Mouse (Mus musculus): ENCODE measurements around the gene Rasa3.

Rasa3 gene

DNA sequence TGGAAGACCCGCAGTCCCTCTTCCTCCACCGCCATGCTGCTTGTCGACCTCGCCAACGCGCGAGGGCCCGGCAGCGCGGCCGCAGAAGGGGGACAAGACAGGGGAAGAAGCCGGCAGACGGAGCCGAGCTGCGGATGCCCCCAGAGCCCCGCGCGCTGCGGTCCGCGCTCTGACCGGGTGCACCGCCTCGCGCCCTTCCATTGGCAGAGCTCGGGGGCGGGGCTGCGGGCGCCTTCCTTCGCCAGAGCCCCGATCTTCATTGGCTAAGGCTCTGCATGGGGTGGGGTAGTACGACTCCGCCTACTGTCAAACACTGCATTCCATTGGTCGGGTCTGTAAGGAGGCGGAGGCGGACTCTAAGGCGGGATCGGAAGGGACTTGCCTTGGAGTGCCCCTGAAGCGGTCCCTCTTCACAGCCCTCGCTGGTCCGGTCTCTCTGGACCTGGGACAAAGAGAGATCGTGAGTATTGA lies at the start of gene Rasa3:
Rasa3 (minus strand) TSS at position 191 of the 471 bp plus-strand sequence.
- DNase-seq (ENCODE audit: low read depth, low spot score) = peak; percentile 96

DNA sequence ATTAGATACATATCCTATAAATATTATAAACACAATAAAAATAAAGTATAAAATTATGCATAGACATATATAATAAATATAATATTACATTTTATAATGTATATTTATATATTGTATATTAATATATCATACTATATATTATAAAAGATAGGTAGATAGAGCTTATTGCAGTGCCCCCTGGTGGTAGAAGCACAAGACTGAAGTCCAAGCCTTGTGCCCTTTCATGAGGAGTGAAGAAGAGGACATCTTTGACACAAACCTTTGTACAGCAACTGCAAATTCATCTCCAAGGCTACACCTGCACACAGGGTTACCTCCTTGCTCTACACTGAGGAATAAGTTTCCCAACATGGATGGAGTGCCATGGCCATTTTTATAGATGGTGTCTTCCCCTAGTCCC lies 48.3 kb upstream of the Rasa3 start:
- peak; percentile 58 for DNase-seq (ENCODE audit: low read depth, low spot score)

DNA sequence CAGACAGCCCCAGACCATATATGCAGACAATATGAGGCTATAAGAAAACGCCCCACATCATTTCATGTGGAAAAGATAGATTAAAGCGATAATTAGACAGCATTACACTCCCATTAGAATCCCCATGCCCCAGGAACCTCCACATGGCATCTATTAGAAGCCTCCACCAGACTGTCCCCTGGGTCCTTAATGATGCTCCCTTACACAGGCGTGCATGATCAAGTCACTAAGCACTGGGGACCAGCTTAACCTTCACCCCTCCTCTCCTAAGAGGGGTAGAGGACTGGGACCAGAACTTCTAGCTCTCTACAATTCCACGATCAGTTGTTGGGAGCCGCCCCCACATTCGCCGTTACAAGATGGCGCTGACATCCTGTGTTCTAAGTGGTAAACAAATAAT lies 41.6 kb upstream of the Rasa3 start:
- no peak for DNase-seq (ENCODE audit: low read depth, low spot score)

DNA sequence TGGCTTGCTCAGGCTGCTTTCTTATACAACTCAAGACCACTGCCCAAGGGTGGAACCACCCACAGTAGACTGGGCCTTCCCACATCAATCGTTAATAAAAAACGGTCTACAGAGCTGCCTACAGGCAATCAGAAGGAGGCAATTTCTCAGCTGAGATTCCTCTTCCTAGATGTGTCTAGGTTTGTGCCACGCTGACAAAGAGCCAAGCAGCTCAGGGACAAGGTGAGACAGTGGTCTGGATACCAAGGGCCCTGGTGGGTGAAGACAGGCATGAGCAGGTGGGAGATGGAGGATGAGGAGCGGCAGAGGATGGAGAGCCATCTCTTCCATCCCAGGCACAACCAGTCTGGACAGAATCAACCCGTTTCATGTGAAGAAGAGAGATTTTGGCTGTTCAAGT lies 31.1 kb upstream of the Rasa3 start:
- no peak for DNase-seq (ENCODE audit: low read depth, low spot score)

DNA sequence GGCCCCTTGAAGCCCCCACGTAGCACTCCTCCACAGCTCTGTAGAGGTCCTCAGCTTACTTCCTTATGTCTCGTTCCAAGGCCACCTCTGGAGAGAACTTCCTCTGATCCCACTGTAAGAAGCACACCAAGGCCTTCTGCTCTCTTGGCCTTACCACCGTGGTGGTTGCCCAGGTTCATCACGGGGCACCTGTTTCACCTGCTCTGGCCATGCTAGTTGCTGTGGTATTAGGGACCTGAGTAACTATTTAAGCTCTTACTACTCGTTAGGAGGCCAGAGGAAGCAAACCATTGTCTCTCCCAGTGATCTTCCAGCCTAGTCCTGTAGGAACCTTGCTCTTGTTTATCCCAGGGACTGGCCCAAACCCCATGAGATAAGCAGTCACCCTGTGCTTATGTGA lies 29.5 kb upstream of the Rasa3 start:
- DNase-seq (ENCODE audit: low read depth, low spot score) = no peak

DNA sequence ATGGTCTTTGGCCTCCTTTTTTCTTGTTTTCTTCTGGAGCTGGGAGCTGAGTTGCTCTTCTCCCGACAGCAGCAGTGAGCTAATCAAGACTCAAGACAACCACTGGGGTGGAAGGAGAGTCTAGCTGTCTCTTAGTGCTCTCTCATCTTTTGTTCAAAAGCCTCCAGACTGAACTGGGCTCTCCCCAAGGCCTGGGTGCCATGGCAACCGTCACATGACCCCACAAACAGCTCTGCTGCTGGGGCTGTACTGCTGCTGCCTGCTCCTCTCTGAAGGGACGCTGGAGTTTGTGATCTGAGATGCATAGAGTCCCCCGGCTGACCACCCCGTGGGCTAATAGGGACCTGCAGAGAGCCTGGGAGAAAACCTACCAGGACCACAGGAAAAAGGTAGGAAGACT lies 28.3 kb upstream of the Rasa3 start, which contains the start of gene Cfap97d2:
Cfap97d2 (plus strand) TSS at position 222 of the 400 bp plus-strand sequence.
- DNase-seq (ENCODE audit: low read depth, low spot score) = peak; percentile 81

DNA sequence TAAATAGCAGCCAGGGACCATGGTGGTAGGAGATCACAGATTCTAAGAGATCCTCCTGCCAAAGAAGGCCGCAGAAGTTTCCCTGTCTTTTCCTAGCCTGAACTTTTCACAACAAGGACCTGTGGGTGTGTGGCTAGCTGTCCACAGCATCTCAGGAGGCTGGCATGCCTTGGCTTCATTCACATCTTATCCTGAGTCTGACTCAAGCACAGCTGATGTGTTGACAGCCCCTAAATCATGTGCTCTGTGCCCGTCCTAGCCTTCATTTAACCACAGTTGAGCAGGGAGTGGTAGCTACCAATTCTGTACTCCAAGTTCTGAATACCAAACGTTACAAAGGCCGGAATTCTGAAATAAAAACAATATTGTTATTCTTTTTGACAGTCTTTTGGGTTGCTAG lies 26.9 kb upstream of the Rasa3 start:
- no peak for DNase-seq (ENCODE audit: low read depth, low spot score)

DNA sequence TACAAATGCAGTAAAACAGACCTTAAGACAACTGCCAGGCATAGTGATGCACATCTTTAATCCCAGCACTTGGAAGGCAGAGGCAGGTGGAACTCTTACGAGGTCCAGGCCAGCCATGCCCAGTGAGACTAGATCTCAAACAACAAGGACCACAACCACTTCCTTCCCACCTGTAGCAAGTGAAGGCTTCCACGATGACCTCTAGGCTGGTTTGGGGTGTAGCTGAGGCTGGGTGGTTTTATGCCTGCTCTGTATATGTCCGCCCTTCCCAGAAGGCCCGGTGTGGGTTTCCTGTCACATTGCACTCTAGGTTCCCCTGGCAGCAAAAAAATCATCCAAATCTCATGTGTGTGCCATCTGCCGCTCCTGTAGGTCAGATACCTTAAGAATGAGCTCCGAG lies 26.4 kb upstream of the Rasa3 start:
- peak; percentile 11 for DNase-seq (ENCODE audit: low read depth, low spot score)

DNA sequence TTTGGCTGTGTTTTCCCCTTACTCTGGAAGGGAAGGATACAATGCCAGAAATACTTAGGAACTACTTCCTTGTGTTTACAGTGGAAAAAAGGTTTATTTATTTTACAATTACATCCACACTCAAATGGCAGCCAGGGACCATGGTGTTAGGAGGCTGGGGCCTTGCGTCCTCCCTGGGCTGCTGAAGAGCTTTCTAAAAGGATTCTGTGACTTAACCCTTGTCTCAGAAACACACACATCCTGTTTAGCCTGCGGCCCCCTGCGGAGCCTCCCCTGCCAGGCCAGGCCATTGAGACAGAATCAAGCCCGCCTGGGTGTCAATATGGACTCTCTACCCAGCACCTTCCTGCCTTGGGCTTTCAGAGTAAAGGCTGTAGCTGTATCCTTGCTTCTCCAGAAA lies 25.4 kb upstream of the Rasa3 start:
- DNase-seq (ENCODE audit: low read depth, low spot score) = no peak

DNA sequence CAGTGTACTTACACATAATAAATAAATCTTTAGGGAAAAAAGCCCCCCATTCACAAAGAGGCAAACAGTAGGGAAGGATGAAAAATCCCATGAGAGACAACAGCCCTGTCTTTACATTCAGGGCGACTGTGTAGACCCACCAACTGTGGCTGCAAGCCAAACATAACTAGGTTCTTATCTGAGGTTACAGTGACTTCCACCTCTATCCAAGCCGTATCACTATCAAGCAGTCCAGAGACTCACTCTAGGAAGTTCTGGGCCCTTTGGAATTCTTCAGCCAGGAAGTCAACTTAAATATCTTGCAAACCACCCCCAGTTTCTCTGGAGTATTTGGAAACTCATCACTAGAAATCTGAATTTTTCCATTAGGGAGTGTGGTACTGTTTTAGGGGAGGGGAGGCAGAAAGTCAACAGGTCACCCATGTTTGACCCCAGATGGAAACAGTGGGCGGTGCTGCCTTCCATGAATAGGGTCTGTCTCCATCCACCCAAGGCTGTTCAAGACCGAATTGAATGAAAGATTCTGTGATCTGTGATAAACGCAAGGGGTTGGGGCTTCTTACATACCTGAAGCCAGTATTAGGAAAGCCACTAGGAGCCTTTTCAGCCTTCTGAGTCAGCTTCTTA lies 22.0 kb upstream of the Rasa3 start:
- no peak for DNase-seq (ENCODE audit: low read depth, low spot score)

DNA sequence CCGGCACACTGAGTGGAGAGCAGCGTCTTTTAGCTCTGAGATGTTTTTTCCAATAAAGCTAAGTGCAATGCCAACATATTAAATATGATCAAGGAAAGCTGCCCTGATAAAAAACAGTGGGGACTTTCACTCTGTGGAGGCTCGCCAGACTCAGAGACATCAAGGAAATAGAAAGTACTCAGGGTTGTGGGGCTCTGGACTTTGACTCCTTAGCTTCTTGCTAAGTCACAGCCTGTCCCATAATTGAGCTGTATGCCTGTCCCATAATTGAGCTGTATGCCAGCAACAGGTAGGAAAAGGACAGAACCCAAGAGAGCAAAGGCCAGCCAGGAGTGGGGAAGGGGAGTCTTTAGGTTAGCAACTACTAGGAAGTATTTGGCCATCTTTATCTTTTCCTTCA lies 20.9 kb upstream of the Rasa3 start:
- no peak for DNase-seq (ENCODE audit: low read depth, low spot score)

DNA sequence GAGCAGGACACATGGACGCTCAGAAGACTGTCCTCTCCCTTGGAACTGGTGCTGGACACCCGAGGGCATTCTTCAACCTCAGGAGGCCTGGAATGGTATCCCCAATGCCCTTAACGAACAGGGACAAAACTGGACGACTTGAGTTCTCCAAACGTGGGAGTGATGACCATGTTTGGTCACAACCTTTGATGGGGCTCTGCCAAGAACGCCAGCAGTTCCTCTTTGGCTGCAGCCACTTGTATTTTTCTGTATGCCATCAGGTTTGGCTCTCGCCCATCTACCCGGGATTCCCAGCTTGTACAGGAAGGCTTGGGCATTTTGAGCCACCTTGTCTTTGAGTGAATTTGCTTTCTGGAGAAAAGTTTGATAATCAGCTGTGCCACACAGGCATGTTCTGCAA lies 20.3 kb upstream of the Rasa3 start:
- DNase-seq (ENCODE audit: low read depth, low spot score) = no peak

DNA sequence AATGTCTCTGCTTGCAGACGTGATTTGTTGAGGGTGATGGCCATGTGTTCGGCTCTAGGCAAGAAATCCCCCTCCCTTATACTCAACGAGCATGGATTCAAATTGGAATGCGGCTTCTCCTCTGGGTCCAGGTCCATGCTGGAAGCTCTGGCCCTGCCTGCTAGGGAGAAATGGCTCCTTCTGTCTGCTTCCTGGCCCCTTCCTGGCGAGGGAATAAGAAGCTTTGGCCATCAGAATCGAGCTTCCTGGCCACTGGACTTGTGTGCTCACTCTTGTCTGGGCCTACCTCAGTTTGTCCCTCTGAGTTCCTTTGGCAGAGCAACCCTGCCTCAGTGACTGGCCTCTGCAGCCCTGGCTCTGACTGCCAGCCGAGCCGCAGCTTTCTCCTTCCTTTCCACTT lies 19.8 kb upstream of the Rasa3 start:
- no peak for DNase-seq (ENCODE audit: low read depth, low spot score)

DNA sequence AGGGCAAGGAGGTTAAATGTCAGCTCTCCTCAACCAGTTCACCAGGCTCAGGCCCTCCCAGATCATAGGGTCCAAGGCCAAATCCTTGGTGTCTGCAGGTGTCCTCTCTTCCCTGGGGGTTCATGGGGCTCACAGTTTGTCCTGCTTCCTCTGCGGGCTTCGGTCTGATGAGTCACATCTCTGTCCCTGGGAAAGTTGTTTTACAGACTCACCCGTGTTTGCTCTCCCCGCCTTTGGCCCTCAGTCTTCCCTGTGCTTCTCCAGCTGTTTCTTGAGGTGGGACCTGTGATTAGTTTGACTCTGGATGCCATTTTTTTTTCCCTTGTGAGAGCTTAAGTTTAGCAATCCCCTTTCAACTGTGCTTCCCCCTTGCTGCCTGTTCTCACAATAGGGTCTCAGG lies 18.8 kb upstream of the Rasa3 start:
- no peak for DNase-seq (ENCODE audit: low read depth, low spot score)

DNA sequence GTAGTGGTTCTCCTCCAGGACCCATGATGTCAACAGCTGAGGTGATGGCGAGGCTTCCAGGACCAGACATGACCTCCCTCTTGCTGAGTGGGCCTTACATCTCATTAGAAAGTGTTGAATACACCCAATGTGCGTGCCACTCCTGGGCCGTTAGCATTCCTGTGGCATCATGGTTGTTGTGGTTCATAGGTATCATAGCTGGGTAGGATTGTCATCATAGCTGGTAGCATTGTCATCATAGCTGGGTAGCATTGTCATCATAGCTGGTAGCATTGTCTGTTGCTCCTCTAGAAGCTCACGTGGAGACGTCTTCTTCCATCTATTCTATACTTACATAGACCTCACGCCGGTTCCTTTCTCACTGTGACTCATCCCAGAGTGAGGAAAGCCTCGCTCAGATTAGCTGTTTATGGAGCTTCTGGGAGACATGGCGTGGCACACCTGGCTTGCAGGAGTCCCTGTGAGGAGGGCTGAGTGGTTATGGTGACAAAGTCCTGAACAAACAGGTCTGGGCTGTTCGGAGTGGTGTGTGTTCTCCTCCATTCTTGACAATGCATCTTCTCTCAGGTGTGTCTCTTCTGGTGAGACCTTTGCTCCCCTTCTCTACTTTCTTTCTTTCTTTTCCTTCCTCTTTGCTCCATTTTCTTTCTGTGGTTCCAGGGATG lies 17.9 kb upstream of the Rasa3 start:
- no peak for DNase-seq (ENCODE audit: low read depth, low spot score)

DNA sequence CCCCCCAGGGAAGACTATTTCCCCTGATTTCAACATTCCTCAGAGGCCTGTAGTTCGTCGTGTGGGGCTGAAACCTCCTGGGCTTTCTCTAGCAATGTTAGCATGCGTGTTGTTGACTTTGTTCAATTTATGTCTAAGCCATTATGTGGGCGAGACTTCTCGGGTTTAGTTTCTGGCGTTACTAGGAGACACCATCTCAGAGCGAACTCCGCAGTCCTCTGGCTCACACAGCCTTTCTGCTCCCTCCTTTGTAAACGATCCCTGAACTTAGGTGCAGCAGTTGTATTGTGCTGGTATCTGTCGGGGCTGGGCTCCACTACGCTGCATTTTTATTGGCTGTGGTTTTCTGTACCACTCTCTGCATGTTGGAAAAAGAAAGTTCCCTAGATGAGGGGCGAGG lies 17.3 kb upstream of the Rasa3 start:
- DNase-seq (ENCODE audit: low read depth, low spot score) = no peak

DNA sequence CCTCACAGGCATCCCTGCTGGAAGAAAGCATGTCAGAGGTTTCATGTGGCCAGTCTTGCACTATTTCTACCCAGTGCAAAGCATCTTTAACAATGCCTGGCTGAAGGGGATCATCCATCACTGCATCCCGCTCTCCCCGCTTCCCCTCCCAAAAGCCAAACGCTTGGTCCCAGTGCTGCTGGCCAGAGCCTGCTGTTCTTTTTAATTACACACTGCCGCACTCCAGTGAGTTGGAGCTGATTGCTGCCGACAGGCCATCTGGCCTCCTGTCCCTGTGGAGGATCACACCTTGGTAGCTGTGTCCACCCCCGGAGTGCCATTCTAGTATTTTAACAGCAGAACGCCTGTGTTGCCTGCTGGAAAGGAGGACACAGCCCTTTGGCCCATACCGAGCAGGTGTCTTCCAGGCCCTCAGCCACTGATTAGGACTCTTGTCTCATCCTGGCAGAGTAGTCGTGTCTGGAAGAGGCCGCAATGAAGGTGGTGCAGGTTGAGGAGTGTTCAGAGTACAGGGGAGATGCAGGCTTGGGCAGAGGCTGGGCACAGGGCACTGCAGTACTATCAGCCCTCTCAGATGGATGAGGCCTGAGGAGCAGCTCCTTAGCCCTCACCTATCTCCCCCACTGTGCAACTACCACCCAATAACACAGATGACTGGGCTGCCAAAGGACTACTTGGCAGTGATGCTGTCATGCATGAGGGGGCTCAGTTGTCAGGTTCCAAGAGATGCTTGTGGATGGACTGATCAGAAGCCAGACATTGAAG lies 15.1 kb upstream of the Rasa3 start:
- no peak for DNase-seq (ENCODE audit: low read depth, low spot score)

DNA sequence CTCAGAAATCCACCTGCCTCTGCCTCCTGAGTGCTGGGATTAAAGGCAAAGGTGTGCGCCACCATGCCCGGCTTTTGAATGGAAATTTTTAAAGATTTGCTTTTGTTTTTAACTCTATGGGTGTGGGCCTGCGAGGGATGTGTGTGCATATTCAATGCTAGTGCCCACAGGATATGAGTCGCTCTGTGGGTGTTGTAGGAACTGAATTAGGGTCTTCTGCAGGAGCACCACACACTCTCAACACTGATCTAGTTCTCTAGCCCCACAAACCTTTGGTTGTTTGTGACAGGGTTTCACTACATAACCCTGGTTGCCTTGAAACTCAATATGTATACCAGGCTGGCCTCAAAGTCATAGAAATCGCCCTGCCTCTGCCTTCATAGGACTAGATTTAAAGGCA lies 11.9 kb upstream of the Rasa3 start:
- DNase-seq (ENCODE audit: low read depth, low spot score) = no peak

DNA sequence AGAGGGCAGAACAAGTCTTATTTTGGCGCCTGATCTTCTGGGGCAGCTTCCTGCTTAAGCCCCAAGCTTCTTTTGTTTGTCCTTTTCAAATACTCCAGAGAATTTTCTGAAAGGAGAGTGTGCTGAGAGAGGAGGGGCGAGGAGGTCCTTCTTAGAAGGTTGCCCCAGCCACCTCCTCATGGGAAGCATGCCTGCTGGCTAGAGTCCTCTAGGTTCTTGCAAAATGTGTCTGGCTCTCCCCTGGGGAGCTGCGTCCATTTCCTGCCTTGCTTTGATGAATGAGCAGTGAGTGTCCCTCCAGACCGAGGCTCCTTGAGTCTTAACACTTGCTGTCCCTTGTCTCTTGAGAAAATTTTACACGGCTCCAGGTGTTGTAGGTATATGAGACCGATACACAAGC lies 11.1 kb upstream of the Rasa3 start:
- DNase-seq (ENCODE audit: low read depth, low spot score) = no peak

DNA sequence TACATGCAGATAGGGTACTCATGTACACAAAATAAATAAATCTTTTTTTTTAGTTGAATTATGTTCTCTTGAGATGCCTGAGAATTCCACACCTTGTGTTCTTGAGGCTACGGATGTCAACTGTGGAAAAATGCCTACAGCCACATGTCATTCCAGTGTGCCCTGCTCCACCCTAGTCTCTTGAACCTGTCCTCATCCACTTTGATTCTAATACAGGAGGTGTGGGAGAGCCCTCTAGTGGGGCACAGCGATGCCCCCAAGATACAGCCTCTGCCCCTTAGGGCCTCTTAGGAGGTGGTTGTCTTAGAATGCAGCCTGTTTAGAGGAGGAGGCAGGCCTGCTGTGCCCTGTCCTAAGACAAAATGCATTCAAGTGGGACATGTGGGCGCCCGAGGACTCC lies 10.5 kb upstream of the Rasa3 start:
- no peak for DNase-seq (ENCODE audit: low read depth, low spot score)

DNA sequence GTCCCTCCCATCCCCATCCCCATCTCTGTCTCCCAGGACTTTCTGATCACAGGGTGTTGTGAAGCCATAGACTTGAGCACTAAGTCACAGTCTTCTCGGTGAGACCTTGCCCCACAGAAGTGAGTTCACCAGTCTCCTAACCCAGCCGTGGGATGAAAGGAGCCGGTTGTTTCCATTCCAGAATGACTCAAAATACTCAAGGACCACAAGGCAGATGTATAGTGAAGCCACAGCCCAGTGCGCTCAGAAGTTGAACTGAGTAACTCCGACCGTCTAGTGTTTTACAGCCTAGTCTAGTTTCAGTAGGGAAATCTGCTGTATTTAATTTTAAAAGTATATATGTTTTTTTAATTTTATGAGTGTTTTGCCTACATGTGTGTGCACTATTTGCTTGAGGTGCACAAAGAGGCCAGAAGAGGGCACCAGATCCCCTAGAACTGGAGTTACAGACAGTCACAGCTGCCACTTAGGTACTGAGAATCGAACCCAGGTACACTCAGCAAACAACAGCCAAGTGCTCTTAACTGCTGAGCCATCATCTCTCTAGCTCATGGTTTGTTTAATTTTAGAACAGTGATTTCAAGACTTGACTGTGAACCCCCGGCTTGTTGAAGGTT lies 9.8 kb upstream of the Rasa3 start:
- peak; percentile 70 for DNase-seq (ENCODE audit: low read depth, low spot score)

DNA sequence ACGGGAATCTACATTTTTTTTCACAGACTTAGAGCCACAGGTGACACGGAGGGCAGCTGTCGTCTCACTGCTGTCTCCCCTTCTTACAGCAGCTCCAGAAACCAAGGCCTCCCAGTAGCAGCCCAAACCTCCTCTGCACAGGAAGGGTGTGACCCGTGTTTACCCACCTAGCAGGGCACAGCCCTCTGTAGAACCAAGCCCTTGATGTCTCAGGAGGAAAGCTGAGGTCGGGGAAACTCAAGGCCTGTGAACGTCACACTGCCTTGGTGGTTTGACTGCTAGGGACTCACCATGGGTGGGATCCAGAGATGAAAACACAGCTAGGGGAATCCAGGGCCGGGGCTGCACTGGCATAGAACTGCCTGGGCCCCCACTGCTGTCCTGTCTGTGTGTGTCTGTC lies 9.0 kb upstream of the Rasa3 start:
- peak; percentile 92 for DNase-seq (ENCODE audit: low read depth, low spot score)
